Mouse (Mus musculus): ENCODE measurements at regions not wholly inside any gene's neighbourhood (a gene's known extent, or its start where the extent isn't known, plus 50 kb on each side); places are given as distances from the start of the nearest gene placed in this dataset.

- H3K4me1 ChIP-seq (ENCODE audit: control insufficient read depth, insufficient read depth, low read length), result no peaks in the 10 kb centered on the region
- H3K27ac ChIP-seq (ENCODE audit: insufficient read depth, low read length), result no peak overlapping the region
- no peak overlapping the region for H3K4me3 ChIP-seq (ENCODE audit: insufficient read depth, low read length)
- TF ChIP-seq CTCF (IDR thresholded peaks at IDR 0.05; ENCODE audit: extremely low read depth, insufficient read depth, low read length) (no peak), POLR2A (IDR thresholded peaks at IDR 0.05; ENCODE audit: extremely low read depth, insufficient read depth, low read length) (no peak)
Observed at GRCm38 (mm10) chr9:15175866-15176265, 63.0 kb upstream of the Vstm5 start.

GRCm38 (mm10) chr9:15175412-15175811 is 63.4 kb upstream of the Vstm5 start:
- H3K4me1 ChIP-seq (ENCODE audit: control insufficient read depth, insufficient read depth, low read length), result no peaks in the 10 kb centered on the region
- H3K27ac ChIP-seq (ENCODE audit: insufficient read depth, low read length), result no peak overlapping the region
- no peak overlapping the region for H3K4me3 ChIP-seq (ENCODE audit: insufficient read depth, low read length)
- TF ChIP-seq CTCF (IDR thresholded peaks at IDR 0.05; ENCODE audit: extremely low read depth, insufficient read depth, low read length) (no peak), POLR2A (IDR thresholded peaks at IDR 0.05; ENCODE audit: extremely low read depth, insufficient read depth, low read length) (no peak)

- H3K27ac ChIP-seq (ENCODE audit: insufficient read depth, low read length), result no peak overlapping the region
- no peak overlapping the region for H3K4me3 ChIP-seq (ENCODE audit: insufficient read depth, low read length)
- no peaks in the 10 kb centered on the region for H3K4me1 ChIP-seq (ENCODE audit: control insufficient read depth, insufficient read depth, low read length)
- TF ChIP-seq POLR2A (IDR thresholded peaks at IDR 0.05; ENCODE audit: extremely low read depth, insufficient read depth, low read length), result no peak
- TF ChIP-seq CTCF (IDR thresholded peaks at IDR 0.05; ENCODE audit: extremely low read depth, insufficient read depth, low read length), result no peak
Observed at GRCm38 (mm10) chr9:15170911-15171310, 59.0 kb upstream of the Hephl1 start.

GRCm38 (mm10) chr9:15169714-15170113 is 57.8 kb upstream of the Hephl1 start:
- TF ChIP-seq CTCF (IDR thresholded peaks at IDR 0.05; ENCODE audit: extremely low read depth, insufficient read depth, low read length) (peak; percentile 68), POLR2A (IDR thresholded peaks at IDR 0.05; ENCODE audit: extremely low read depth, insufficient read depth, low read length) (no peak)
- H3K4me1 ChIP-seq (ENCODE audit: control insufficient read depth, insufficient read depth, low read length), result no peaks in the 10 kb centered on the region
- no peak overlapping the region for H3K27ac ChIP-seq (ENCODE audit: insufficient read depth, low read length)
- H3K4me3 ChIP-seq (ENCODE audit: insufficient read depth, low read length), result no peak overlapping the region

- Histone ChIP-seq H3K4me3 (ENCODE audit: insufficient read depth, low read length) (no peak overlapping the region), H3K27ac (ENCODE audit: insufficient read depth, low read length) (no peak overlapping the region), H3K4me1 (ENCODE audit: control insufficient read depth, insufficient read depth, low read length) (no peaks in the 10 kb centered on the region)
- TF ChIP-seq POLR2A (IDR thresholded peaks at IDR 0.05; ENCODE audit: extremely low read depth, insufficient read depth, low read length) (no peak), CTCF (IDR thresholded peaks at IDR 0.05; ENCODE audit: extremely low read depth, insufficient read depth, low read length) (no peak)
Observed at GRCm38 (mm10) chr9:15168961-15169360, 57.1 kb upstream of the Hephl1 start.

GRCm38 (mm10) chr9:15166896-15167295 is 55.0 kb upstream of the Hephl1 start:
- Histone ChIP-seq H3K4me3 (ENCODE audit: insufficient read depth, low read length) (no peak overlapping the region), H3K27ac (ENCODE audit: insufficient read depth, low read length) (no peak overlapping the region), H3K4me1 (ENCODE audit: control insufficient read depth, insufficient read depth, low read length) (no peaks in the 10 kb centered on the region)
- no peak for TF ChIP-seq CTCF (IDR thresholded peaks at IDR 0.05; ENCODE audit: extremely low read depth, insufficient read depth, low read length)
- no peak for TF ChIP-seq POLR2A (IDR thresholded peaks at IDR 0.05; ENCODE audit: extremely low read depth, insufficient read depth, low read length)

GRCm38 (mm10) chr9:15166476-15166875 is 54.6 kb upstream of the Hephl1 start:
- Histone ChIP-seq H3K27ac (ENCODE audit: insufficient read depth, low read length) (no peak overlapping the region), H3K4me1 (ENCODE audit: control insufficient read depth, insufficient read depth, low read length) (no peaks in the 10 kb centered on the region), H3K4me3 (ENCODE audit: insufficient read depth, low read length) (no peak overlapping the region)
- TF ChIP-seq POLR2A (IDR thresholded peaks at IDR 0.05; ENCODE audit: extremely low read depth, insufficient read depth, low read length) (no peak), CTCF (IDR thresholded peaks at IDR 0.05; ENCODE audit: extremely low read depth, insufficient read depth, low read length) (no peak)
